Mouse (Mus musculus): ENCODE results near the gene Slc12a1.
A peak's percentile ranks its signal among the peaks of the same experiment; 100 is the strongest.

Slc12a1 gene

GRCm38 (mm10) chr2:125211831-125212510 lies 59.7 kb downstream of the Slc12a1 start:
- DNase-seq = no peak

DNA sequence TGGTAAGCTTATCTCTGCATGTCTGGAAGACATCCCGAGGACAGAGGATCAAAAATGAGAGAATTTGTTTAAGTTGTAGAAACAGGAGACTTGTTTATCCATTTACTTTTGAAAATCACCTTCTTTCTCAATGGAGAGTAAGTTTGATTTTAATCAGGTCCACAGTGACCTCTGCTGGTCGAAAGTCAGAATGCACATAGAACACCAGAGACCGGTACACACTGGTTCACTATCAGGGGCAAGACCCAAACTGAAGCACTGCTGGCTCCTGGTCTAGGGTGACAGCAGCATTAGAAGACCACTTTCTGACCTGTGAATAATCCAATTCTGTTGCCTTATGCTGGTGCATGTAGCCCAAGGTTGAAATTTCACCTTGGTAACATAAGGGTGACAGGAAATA lies 62.3 kb downstream of the Slc12a1 start:
- DNase-seq = peak; percentile 66

- no peak for DNase-seq
Measured at GRCm38 (mm10) chr2:125217286-125217685, 65.0 kb downstream of the Slc12a1 start.

DNA sequence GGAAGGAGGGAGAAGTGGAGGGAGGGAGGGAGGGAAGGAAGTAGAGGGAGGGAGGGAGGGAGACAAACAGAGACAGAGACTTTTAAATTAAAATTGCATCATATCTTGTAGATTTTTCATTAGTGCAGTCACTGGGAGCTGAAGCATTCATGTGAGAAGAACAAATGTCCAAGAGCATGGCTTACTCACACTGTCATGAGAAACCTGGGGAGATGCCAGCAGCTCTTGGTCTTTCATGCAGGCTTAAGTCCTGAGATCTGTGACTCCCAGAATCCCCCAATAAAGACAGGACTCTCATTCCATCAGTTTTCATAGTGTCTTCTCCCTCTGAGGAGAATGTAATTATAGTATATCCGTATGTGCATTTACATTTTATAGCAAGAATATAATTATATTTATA lies 66.3 kb downstream of the Slc12a1 start:
- no peak for DNase-seq

DNA sequence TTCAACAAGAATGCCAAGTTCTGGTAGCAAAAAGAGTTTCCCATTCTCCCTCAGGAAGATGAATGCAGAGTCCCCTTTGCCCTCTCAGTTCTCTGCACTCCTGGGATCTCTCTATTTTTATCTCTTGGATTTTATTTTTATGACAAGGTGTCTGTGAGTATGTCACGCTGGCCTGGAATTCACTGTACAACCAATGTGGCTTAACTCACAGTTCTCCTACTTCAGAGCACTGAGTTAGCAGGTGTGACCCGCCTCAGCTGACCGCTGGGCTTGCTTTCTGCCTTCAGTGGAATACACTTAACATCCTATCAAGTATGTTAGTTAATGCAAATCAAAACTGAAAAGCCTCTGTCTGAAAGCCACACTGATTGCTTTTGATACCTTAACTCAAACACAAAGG lies 67.0 kb downstream of the Slc12a1 start:
- DNase-seq = no peak

- DNase-seq = no peak
Measured at GRCm38 (mm10) chr2:125221673-125222072, 69.4 kb downstream of the Slc12a1 start.

GRCm38 (mm10) chr2:125228472-125229409 lies 76.4 kb downstream of the Slc12a1 start:
- DNase-seq = no peak

GRCm38 (mm10) chr2:125232183-125232582 lies 79.9 kb downstream of the Slc12a1 start:
- DNase-seq = no peak

GRCm38 (mm10) chr2:125233537-125233936 lies 81.2 kb downstream of the Slc12a1 start:
- no peak for DNase-seq

GRCm38 (mm10) chr2:125234049-125234448 lies 81.7 kb downstream of the Slc12a1 start:
- no peak for DNase-seq

DNA sequence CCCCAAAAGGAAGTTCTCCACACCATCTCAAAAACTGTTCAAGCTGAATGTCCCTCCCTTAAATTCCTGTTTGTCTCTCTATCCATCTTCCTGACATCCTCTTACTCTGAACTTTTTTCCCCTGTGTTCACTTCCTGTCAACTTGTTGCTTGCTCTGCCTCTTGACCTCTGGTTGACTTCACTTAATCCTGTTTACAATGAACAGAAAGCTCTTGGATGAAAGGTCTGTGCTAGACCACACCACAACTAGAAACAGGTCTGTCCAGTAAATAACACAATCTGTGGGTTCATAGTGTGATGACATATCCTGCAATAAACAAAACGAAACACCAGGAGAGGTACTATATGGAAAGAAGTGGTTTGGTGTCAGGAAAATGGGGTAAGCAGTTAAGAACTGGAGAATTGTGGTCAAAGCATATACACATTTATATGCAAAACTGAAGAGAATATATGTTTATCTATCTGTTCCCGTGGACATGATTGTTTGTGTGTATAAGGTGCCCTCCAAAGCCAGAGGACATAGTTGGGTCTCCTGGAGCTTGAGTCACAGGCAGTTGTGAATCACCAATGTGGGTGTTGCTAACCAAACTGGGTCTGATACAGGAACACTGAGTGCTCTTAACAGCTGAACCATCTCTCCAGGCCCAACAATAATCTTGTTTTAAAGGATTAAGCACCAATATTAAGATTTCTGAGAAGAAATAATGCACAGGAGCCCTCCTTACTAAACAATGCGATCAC lies 93.4 kb downstream of the Slc12a1 start:
- no peak for DNase-seq

DNA sequence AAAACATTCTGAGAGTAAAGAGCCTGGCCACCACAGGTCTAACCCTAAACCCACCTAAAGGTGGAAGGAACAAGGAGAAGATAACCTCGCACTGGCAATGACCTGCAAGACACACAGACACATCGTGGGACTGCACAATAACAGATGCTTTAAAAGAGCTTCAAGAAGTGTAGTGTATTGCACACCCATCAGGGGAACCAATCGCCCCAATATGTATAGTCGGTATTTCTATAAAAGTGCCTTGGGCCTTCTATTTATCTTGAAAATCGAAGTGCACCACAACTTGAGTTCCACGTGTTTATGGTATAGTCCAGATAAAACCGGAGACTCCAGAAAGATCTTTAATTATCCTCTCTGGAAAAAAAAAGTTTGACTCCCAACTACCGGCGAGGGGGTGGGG lies 94.4 kb downstream of the Slc12a1 start:
- DNase-seq = no peak

GRCm38 (mm10) chr2:125247108-125247961 lies 95.0 kb downstream of the Slc12a1 start, which contains the start of gene Dut:
Gene Dut, plus strand, starts transcription at chr2:125247190.
- peak; percentile 98 for DNase-seq

- DNase-seq = no peak
Measured at GRCm38 (mm10) chr2:125247962-125248235, 95.6 kb downstream of the Slc12a1 start.

- peak; percentile 13 for DNase-seq
Measured at GRCm38 (mm10) chr2:125248256-125248655, 96.0 kb downstream of the Slc12a1 start.

DNA sequence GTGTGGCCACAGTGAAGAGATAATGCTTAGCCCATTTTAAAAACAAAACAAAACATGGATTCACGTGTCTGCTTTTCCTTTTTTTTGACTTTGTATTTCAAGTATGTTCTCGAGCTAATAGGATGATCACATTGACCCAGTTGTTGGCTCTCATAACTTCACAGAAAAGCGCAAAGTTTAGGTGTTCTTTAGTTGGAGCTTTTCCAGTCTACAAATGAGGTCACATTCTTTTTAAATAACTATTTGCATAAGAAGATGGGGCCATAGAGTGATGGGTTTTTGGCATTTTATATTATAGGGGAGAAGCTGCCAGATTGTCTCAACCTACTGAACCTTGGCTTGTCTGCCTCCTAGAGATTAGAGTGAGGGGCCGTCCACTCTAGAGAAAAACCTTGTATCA lies 97.0 kb downstream of the Slc12a1 start:
- no peak for DNase-seq

- peak; percentile 20 for DNase-seq
Measured at GRCm38 (mm10) chr2:125249874-125250273, 97.6 kb downstream of the Slc12a1 start.

- DNase-seq = peak; percentile 31
Measured at GRCm38 (mm10) chr2:125251781-125252180, 99.5 kb downstream of the Slc12a1 start.

GRCm38 (mm10) chr2:125252275-125252674 lies 100.0 kb downstream of the Slc12a1 start:
- peak; percentile 68 for DNase-seq

DNA sequence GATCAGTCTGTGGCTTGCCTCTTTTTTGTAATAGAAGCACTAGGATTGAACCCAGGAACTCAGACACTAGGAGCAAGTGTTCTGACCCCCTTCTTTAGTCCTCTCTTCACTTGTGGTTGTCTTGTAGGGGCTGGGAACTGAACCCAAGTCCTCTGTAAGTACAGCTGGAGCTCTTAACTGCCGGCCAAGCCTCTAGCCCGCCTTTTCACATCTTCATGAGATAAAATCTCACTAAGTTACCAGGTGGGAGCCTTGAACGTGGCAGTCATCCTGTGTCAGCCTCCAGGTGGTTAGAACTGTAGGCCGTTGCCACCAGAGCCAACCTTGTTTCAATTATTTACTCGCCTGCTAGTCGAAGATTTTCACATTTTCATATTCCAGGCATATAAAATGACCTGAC lies 101.4 kb downstream of the Slc12a1 start:
- DNase-seq = peak; percentile 27

DNA sequence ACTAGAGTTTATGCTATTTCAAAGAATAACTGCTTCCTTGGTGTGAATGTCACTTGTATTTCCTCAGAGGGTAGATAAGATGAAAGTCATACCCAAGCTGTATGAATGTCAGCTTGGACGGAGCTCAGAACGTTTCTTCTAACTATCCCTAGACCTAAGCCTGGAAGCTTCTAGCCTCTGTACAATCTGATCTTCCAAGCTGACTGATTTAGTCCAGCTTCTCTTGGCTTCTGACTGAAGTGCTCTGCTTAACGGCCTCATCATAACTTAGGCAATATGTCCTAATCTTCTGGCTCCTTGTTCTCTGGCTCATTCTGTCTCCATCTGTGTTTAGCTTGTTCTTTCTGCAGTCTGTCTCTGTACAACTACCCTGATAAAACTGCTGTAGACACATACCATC lies 102.3 kb downstream of the Slc12a1 start:
- DNase-seq = no peak

DNA sequence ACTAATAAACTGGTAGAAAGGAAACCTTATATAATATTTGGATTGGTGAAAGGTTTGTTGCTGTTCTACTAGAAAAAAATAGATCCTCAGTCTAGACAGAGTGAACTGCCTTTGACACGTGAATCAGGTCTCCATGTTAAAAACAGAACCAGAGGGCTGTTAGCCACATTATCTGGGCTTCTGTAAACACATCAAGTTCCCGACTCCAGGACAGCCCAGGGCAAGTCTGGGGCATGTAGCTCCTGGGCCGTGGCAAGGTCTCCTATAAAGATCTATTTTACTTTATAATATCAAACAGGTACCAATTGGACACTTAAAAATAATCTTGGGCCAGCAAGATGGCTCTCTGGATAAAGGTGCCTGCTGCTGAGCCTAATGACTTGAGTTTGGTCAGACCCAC lies 103.6 kb downstream of the Slc12a1 start:
- no peak for DNase-seq
